Mouse (Mus musculus): Measurements from ENCODE around the gene Surf2. TPM values are rescaled to one million over a fixed set of nuclear protein-coding genes. Genes with fewer than 3 reads are reported as not detected.

The Surf2 gene
- polyA plus RNA-seq, 1 experiment from 2014 or later = 58.4 TPM

DNA sequence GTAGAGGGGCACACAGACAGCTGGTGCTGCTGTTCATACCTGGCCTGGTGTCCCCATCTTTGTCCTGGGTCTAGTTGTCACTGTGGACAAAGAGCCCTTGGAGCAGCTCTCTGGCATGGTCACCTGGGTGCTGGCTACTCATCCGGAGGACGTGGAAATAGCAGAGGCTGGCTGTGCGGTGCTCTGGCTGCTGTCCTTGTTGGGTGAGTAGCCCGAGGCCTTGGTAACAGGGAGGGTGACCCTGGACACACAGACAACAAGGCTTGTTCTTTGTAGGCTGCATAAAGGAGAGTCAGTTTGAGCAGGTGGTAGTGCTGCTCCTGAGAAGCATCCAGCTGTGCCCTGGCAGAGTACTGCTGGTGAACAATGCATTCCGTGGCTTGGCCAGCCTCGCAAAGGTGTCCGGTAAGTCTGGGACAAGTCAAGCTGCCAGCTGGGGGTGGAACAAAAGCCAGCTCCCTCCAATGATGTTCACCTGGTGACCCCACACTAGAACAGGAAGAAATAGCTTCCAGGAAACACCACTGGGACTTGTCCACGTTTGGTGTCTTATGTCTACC is 35.3 kb downstream of the Surf2 start:
- no peaks in the 10 kb centered on the region for H3K27me3 ChIP-seq (replicated peaks)
- H3K36me3 ChIP-seq (replicated peaks) = peaks cover 42% of the 10 kb centered on the region
- WGBS = 87% methylated on average over 8 of the region's 8 CpGs

DNA sequence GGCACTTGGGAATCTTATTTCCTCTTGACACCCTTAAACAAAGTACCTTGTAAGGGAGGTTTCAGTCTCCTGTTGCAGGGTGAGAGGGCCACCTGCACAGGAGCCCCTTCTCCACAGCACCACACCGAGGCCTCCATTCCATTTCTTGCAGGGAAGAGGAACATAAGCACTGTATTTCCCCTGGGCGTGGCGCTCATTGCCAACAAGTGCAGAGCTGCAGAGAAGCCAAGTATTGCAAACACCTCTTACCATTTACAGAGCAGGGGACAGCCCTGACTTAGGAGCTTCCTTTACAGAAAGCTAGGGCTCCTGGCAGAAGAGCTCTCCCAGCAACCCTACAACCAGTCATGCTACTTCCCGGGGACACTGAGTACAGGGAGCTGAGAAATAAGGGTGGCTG is 36.0 kb downstream of the Surf2 start:
- H3K4me1 ChIP-seq = no peaks in the 10 kb centered on the region
- H3K9me3 ChIP-seq = no peaks in the 10 kb centered on the region
- no peak overlapping the region for H3K4me3 ChIP-seq
- no peaks in the 10 kb centered on the region for H3K27me3 ChIP-seq (replicated peaks)
- peaks cover 47% of the 10 kb centered on the region for H3K36me3 ChIP-seq (replicated peaks)
- 96% methylated on average over 4 of the region's 4 CpGs for WGBS
- H3K4me2 ChIP-seq = no peak overlapping the region
- H3K27ac ChIP-seq = no peak overlapping the region
- H3K9ac ChIP-seq = no peak overlapping the region
- ATAC-seq (replicated peaks) = no peak

More for the DNA sequence above, 35.3 kb downstream of the Surf2 start:
- no peak overlapping the region for H3K27ac ChIP-seq
- no peaks in the 10 kb centered on the region for H3K4me1 ChIP-seq
- no peak for ATAC-seq (replicated peaks)
- no peak overlapping the region for H3K9ac ChIP-seq
- no peaks in the 10 kb centered on the region for H3K9me3 ChIP-seq
- no peak overlapping the region for H3K4me2 ChIP-seq
- H3K4me3 ChIP-seq = no peak overlapping the region

DNA sequence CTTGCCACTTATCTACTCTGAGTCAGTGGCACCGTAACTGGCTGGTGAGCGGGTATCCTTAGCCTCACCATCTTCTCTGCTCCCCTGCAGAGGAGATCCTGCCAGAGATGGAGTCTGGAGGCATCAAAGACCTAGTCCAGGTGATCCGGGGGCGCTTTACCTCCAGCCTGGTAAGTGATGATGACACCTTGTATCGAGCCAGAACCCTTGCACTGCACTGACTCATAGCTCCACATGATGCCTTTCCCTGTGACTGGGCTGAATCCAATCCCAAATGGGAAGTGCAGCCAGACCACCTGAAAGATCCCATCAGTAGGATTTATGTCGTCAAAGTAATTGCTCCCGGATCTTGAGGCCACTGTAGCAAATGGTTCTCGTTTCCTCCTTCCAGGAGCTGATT is 36.7 kb downstream of the Surf2 start:
- Histone ChIP-seq H3K4me1 (no peaks in the 10 kb centered on the region), H3K27ac (no peak overlapping the region), H3K27me3 (replicated peaks) (no peaks in the 10 kb centered on the region), H3K4me3 (no peak overlapping the region), H3K36me3 (replicated peaks) (peaks cover 52% of the 10 kb centered on the region), H3K9ac (no peak overlapping the region), H3K4me2 (no peak overlapping the region), H3K9me3 (no peaks in the 10 kb centered on the region)
- no peak for ATAC-seq (replicated peaks)
- 94% methylated on average over 8 of the region's 8 CpGs for WGBS

GRCm38 (mm10) chr2:26954735-26955395 is 38.7 kb downstream of the Surf2 start:
- Histone ChIP-seq H3K9ac (no peak overlapping the region), H3K36me3 (replicated peaks) (peaks cover 56% of the 10 kb centered on the region), H3K9me3 (no peaks in the 10 kb centered on the region), H3K4me1 (no peaks in the 10 kb centered on the region), H3K4me3 (no peak overlapping the region), H3K4me2 (no peak overlapping the region), H3K27me3 (replicated peaks) (no peaks in the 10 kb centered on the region), H3K27ac (no peak overlapping the region)
- 93% methylated on average over 2 of the region's 2 CpGs for WGBS
- no peak for ATAC-seq (replicated peaks)

DNA sequence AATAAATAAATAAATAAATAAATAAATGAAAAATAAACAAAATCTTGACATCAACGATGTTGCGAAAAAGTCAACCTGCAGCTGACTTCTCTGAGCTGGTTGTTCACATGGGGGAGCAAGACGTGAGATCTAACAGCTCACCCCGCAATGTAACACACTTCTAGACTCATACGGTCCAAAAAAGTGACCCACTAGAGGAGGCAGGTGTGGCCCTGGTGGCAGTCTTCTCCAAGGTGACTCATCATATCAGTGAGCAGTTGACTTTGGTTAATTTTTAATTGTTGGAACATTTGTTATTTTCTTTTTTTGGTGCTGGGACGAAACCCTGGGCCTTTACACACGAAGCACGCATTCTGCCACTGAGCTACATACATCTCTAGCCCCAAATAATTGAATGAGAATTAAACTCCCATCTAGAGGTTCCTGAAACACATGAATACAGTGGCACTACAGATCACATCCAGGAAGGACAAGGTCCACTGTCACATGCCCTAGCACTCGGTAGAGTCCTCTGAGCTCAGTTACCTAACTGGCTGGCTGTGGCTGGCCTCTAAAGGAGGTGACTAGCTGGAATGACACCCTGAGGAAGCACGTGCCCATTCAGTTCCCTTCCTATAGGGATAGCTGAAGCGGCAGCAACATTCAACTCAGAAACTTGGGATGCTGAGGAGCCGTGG is 40.8 kb downstream of the Surf2 start:
- H3K4me2 ChIP-seq = no peak overlapping the region
- no peaks in the 10 kb centered on the region for H3K27me3 ChIP-seq (replicated peaks)
- no peak overlapping the region for H3K27ac ChIP-seq
- 94% methylated on average over 12 of the region's 12 CpGs for WGBS
- H3K9ac ChIP-seq = no peak overlapping the region
- H3K4me1 ChIP-seq = peaks cover 17% of the 10 kb centered on the region
- ATAC-seq (replicated peaks) = no peak
- peaks cover 58% of the 10 kb centered on the region for H3K36me3 ChIP-seq (replicated peaks)
- no peaks in the 10 kb centered on the region for H3K9me3 ChIP-seq
- H3K4me3 ChIP-seq = no peak overlapping the region

GRCm38 (mm10) chr2:26957488-26957859 is 41.3 kb downstream of the Surf2 start:
- no peak overlapping the region for H3K27ac ChIP-seq
- H3K4me1 ChIP-seq = peaks cover 21% of the 10 kb centered on the region
- H3K36me3 ChIP-seq (replicated peaks) = peaks cover 53% of the 10 kb centered on the region
- H3K4me2 ChIP-seq = no peak overlapping the region
- H3K9me3 ChIP-seq = no peaks in the 10 kb centered on the region
- H3K9ac ChIP-seq = no peak overlapping the region
- no peak overlapping the region for H3K4me3 ChIP-seq
- no peak for ATAC-seq (replicated peaks)
- 84% methylated on average over 2 of the region's 2 CpGs for WGBS
- no peaks in the 10 kb centered on the region for H3K27me3 ChIP-seq (replicated peaks)

DNA sequence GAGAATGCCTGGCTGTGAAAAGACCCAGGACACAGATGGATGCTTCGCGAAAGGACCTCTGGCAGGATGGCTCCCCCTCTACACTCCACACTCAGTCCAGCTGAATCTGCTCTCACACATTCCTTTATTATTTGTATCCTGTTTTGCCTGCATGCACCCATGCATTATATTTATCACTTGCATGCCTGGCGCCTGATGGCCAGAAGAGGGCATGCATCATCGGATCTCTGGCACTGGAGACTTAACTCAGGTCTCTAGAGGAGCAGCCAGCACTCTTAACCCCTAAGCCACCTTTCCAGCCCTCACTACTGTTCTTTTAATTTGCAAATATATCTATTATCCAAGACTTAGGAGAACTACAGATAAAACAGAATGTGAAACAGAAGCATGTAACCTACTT is 44.6 kb downstream of the Surf2 start:
- no peak overlapping the region for H3K9ac ChIP-seq
- no peak overlapping the region for H3K4me2 ChIP-seq
- H3K27me3 ChIP-seq (replicated peaks) = no peaks in the 10 kb centered on the region
- H3K9me3 ChIP-seq = no peaks in the 10 kb centered on the region
- 79% methylated on average over 4 of the region's 4 CpGs for WGBS
- no peak for ATAC-seq (replicated peaks)
- H3K4me1 ChIP-seq = peaks cover 38% of the 10 kb centered on the region
- H3K36me3 ChIP-seq (replicated peaks) = peaks cover 23% of the 10 kb centered on the region
- H3K27ac ChIP-seq = no peak overlapping the region
- no peak overlapping the region for H3K4me3 ChIP-seq

- Histone ChIP-seq H3K27me3 (replicated peaks) (no peaks in the 10 kb centered on the region), H3K4me2 (peak within 1 kb of the TSS; percentile 68), H3K27ac (peak within 1 kb of the TSS; percentile 99), H3K9ac (peak within 1 kb of the TSS; percentile 92), H3K4me1 (peaks cover 38% of the 10 kb centered on the region), H3K36me3 (replicated peaks) (peaks cover 5% of the 10 kb centered on the region), H3K4me3 (peak within 1 kb of the TSS; percentile 90), H3K9me3 (no peaks in the 10 kb centered on the region)
- under 1% methylated on average over 50 of the region's 50 CpGs for WGBS
- peak; percentile 98 for ATAC-seq (replicated peaks)
Measured at GRCm38 (mm10) chr2:26963923-26964723, 48.0 kb downstream of the Surf2 start, which contains the start of gene Rexo4. Rexo4 (minus strand) TSS chr2:26964386.

DNA sequence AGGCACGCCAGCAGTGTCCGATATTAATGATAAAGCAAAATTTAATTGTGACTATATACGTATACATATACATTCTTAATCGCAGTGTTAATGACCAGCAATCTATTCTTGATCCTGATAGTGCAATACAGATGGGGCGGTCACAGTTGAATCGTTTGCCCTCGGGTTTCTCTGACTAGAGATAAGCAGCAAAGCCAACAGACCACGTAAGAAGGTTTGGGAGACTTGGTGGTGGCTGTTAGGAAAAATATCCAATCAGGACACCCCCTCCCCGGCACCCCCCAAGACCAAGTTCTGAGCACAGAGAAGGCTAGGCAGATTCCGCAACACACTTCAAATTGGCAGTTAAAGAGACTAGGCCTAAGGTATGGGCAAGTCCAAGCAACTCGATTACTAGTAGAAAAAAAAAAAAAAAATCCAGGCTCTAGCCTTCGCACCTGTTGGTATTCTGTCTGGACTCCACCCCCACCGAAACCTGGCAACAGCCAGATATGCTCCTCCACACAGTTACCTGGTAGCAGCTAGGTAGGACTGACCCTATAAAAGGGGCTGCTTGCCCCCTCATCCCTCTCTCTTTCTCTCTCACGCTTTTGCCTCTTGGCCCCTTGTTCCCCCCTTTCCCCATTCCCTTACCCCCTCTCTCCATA is 48.7 kb downstream of the Surf2 start:
- WGBS = 16% methylated on average over 14 of the region's 14 CpGs
- peak overlapping the region; percentile 99 for H3K27ac ChIP-seq
- H3K27me3 ChIP-seq (replicated peaks) = no peaks in the 10 kb centered on the region
- H3K4me3 ChIP-seq = peak overlapping the region; percentile 90
- H3K9me3 ChIP-seq = no peaks in the 10 kb centered on the region
- peak; percentile 4 for ATAC-seq (replicated peaks)
- peaks cover 38% of the 10 kb centered on the region for H3K4me1 ChIP-seq
- H3K4me2 ChIP-seq = peak overlapping the region; percentile 68
- H3K9ac ChIP-seq = peak overlapping the region; percentile 92
- H3K36me3 ChIP-seq (replicated peaks) = peaks cover 3% of the 10 kb centered on the region

DNA sequence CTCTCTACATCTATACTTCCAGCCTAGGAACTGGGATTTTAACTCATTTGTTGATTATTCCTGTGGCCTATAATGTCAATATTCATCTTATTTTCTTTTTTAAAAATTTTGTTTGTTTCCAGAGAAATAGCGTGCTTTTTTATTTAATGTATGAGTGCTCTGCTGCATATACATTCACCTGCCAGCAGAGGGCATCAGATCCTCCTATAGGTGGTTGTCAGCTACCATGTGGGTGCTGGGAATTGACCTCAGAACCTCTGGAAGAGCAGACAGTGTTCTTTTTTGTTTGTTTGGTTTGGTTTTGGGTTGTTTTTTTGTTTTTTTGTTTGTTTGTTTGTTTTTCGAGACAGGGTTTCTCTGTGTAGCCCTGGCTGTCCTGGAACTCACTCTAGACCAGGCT is 51.1 kb downstream of the Surf2 start:
- WGBS = 80% methylated on average over 2 of the region's 2 CpGs
- no peak overlapping the region for H3K4me3 ChIP-seq
- no peak overlapping the region for H3K9ac ChIP-seq
- ATAC-seq (replicated peaks) = no peak
- H3K9me3 ChIP-seq = no peaks in the 10 kb centered on the region
- H3K27ac ChIP-seq = no peak overlapping the region
- peaks cover 19% of the 10 kb centered on the region for H3K4me1 ChIP-seq
- no peaks in the 10 kb centered on the region for H3K36me3 ChIP-seq (replicated peaks)
- H3K4me2 ChIP-seq = no peak overlapping the region
- H3K27me3 ChIP-seq (replicated peaks) = no peaks in the 10 kb centered on the region
